9 mouse cellular contexts compared by ENCODE assay signal in the genomic region with DNA sequence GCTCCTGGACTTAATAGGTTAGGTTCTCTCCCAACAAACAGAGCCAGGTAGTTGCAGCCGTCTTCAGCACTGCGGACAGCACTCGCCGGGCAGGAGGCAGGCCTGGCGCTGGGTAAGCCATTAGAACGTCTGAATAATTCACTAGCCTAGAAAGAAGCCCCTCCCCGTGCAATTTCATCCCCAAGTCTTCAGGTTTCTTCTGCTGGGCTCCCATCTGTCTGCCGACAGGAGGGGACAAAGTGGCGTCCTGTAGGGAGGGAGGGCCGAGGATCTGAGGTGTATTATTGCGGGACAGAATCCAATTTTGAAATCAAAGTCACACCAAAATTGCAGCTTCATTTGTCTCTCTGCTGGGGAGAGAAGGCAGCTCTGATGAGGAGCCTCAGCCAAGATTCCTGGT. TPM values are rescaled to one million over a fixed set of nuclear protein-coding genes. Genes with fewer than 3 reads are reported as not detected.
A peak's percentile ranks its signal among the peaks of the same experiment; 100 is the strongest.
DNase-seq lines count a peak whose midpoint lies in the region; ATAC-seq and TF ChIP-seq lines count a peak whose summit lies in the region.
"Had no signal": no experiment of that assay in that cellular context is flagged by ENCODE, and none has a peak within 500 bp of the region (broad histone marks: within the 10 kb centered on the region; RNA-seq: fewer than 3 reads in every experiment).

No protein-coding gene starts in this region.

- WGBS in midbrain, embryonic 13.5 days, result 3% methylated on average over 11 of the region's 11 CpGs
- 3% methylated on average over 11 of the region's 11 CpGs for WGBS in midbrain, embryonic 11.5 days
- WGBS in forebrain, embryonic 15.5 days, result 4% methylated on average over 11 of the region's 11 CpGs

- intact Hi-C loops in left cerebral cortex, postnatal 36 days (cut with DNase I), result no loop called here

- peak overlapping the region; percentile 10; the same call in 1 of the 2 replicates for H3K27ac ChIP-seq in midbrain, embryonic 13.5 days
- no peak overlapping the region for H3K27ac ChIP-seq in midbrain, embryonic 11.5 days (ENCODE audit: low read depth, low read length)
- H3K27ac ChIP-seq in forebrain, embryonic 15.5 days (replicated peaks), result peak overlapping the region; percentile 56; the same call in 1 of the 2 replicates
- H3K27ac ChIP-seq: limb, embryonic 12.5 days had no signal

- H3K9me3 ChIP-seq in midbrain, embryonic 13.5 days, result no peaks in the 10 kb centered on the region
- no peaks in the 10 kb centered on the region for H3K9me3 ChIP-seq in midbrain, embryonic 11.5 days (ENCODE audit: control insufficient read depth, low read length)
- H3K9me3 ChIP-seq in forebrain, embryonic 15.5 days, result no peaks in the 10 kb centered on the region
- H3K9me3 ChIP-seq: limb, embryonic 12.5 days had no signal

- no peak for DNase-seq in midbrain, embryonic 11.5 days (ENCODE audit: low spot score, missing footprints)
- DNase-seq in cerebellum, adult 8-10 months, result peak; percentile 56
- DNase-seq in thymus, postnatal 10 days (ENCODE audit: low spot score in 2 of 2), result no peak
- DNase-seq in gastrocnemius, postnatal 25 days, result no peak
- DNase-seq in left cerebral cortex, postnatal 36 days (ENCODE audit: low spot score in 2 of 2), result no peak

- ATAC-seq in midbrain, embryonic 13.5 days, result no peak; the same call in 1 of the 2 replicates
- no peak for ATAC-seq in midbrain, embryonic 11.5 days (ENCODE audit: low FRiP score)
- ATAC-seq in forebrain, embryonic 15.5 days (replicated peaks), result no peak

- no peaks in the 10 kb centered on the region for H3K27me3 ChIP-seq in midbrain, embryonic 13.5 days
- no peaks in the 10 kb centered on the region for H3K27me3 ChIP-seq in midbrain, embryonic 11.5 days (ENCODE audit: control insufficient read depth, insufficient read depth, low read length)
- H3K27me3 ChIP-seq in forebrain, embryonic 15.5 days, result no peaks in the 10 kb centered on the region
- H3K27me3 ChIP-seq in myocyte (ENCODE audit: control insufficient read depth, insufficient read depth, insufficient read length), result no peaks in the 10 kb centered on the region
- H3K27me3 ChIP-seq: limb, embryonic 12.5 days had no signal

- H3K4me1 ChIP-seq in midbrain, embryonic 13.5 days (replicated peaks), result peaks cover 18% of the 10 kb centered on the region
- H3K4me1 ChIP-seq in midbrain, embryonic 11.5 days (ENCODE audit: control insufficient read depth, insufficient read depth, low read length), result no peaks in the 10 kb centered on the region
- H3K4me1 ChIP-seq in forebrain, embryonic 15.5 days, result peaks cover 15% of the 10 kb centered on the region
- H3K4me1 ChIP-seq: limb, embryonic 12.5 days had no signal

- H3K4me3 ChIP-seq in midbrain, embryonic 13.5 days (replicated peaks), result no peak overlapping the region
- H3K4me3 ChIP-seq in midbrain, embryonic 11.5 days (ENCODE audit: low read depth, low read length), result no peak overlapping the region
- H3K4me3 ChIP-seq in forebrain, embryonic 15.5 days, result no peak overlapping the region
- H3K4me3 ChIP-seq in myocyte, result no peak overlapping the region
- H3K4me3 ChIP-seq: limb, embryonic 12.5 days had no signal

- no peak overlapping the region for H3K9ac ChIP-seq in midbrain, embryonic 13.5 days (replicated peaks)
- H3K9ac ChIP-seq in midbrain, embryonic 11.5 days (ENCODE audit: low read length), result no peak overlapping the region
- H3K9ac ChIP-seq in forebrain, embryonic 15.5 days (replicated peaks), result no peak overlapping the region
- H3K9ac ChIP-seq: limb, embryonic 12.5 days had no signal

- no peak for TF ChIP-seq POLR2A in myocyte (IDR thresholded peaks at IDR 0.05; ENCODE audit: insufficient read length, low read depth)

- H3K4me2 ChIP-seq in midbrain, embryonic 13.5 days (replicated peaks), result peak overlapping the region; percentile 3; the same call in 1 of the 2 replicates
- no peak overlapping the region for H3K4me2 ChIP-seq in midbrain, embryonic 11.5 days
- no peak overlapping the region for H3K4me2 ChIP-seq in forebrain, embryonic 15.5 days (replicated peaks)
- no peak overlapping the region for H3K4me2 ChIP-seq in myocyte (ENCODE audit: low read depth)
- H3K4me2 ChIP-seq: limb, embryonic 12.5 days had no signal

- H3ac ChIP-seq in myocyte (ENCODE audit: control insufficient read depth, insufficient read length), result no peak overlapping the region

- no peaks in the 10 kb centered on the region for H3K36me3 ChIP-seq in midbrain, embryonic 13.5 days
- no peaks in the 10 kb centered on the region for H3K36me3 ChIP-seq in midbrain, embryonic 11.5 days (ENCODE audit: control insufficient read depth, insufficient read depth, low read length)
- H3K36me3 ChIP-seq in forebrain, embryonic 15.5 days, result no peaks in the 10 kb centered on the region
- no peaks in the 10 kb centered on the region for H3K36me3 ChIP-seq in myocyte (ENCODE audit: control insufficient read depth, insufficient read depth)
- H3K36me3 ChIP-seq: limb, embryonic 12.5 days had no signal

- no peaks in the 10 kb centered on the region for H3K79me2 ChIP-seq in myocyte (ENCODE audit: control insufficient read depth, insufficient read depth)

TF ChIP-seq in myocyte, 11 proteins besides CTCF, POLR2A, EP300 and RAD21:
- TF ChIP-seq REST (IDR thresholded peaks at IDR 0.05; ENCODE audit: insufficient read depth, insufficient read length), result peak; percentile 83
- TF ChIP-seq POLR2AphosphoS2 (IDR thresholded peaks at IDR 0.05; ENCODE audit: insufficient read length, low read depth), result no peak

RNA-seq across cellular contexts. Expression of gene Rph3a, which starts 58.9 kb away (rescaled TPM):
- 8.4 and 9.1 TPM in 2 replicates for polyA plus RNA-seq in midbrain, embryonic 13.5 days (2015; fragmentation: Nextera tagmentation; extraction: Ambion mirVana)
- polyA plus RNA-seq in midbrain, embryonic 11.5 days (2014; fragmentation: Nextera tagmentation; extraction: Ambion mirVana), result 0.57 and 1.4 TPM in 2 replicates
- 21.1 and 21.3 TPM in 2 replicates for polyA plus RNA-seq in forebrain, embryonic 15.5 days (2015; fragmentation: Nextera tagmentation; extraction: Ambion mirVana)
- 0.05 TPM for polyA plus RNA-seq in myocyte (2012; fragmentation: generic; extraction: Trizol)
- under 1 TPM in 1 of 2 experiments, not detected in 1; 0.11 TPM for total RNA-seq in gastrocnemius, postnatal 25 days (2021)
- 100 to 1,000 TPM; 304 to 358 TPM for total RNA-seq in left cerebral cortex, postnatal 36 days (2021)
- polyA plus RNA-seq: limb, embryonic 12.5 days had no signal
